Mouse (Mus musculus): ENCODE results near the gene Adora3. TPM values are rescaled to one million over a fixed set of nuclear protein-coding genes. Genes with fewer than 3 reads are reported as not detected.
"Not testable (repeated sequence)": the region's sequence is repeated elsewhere in the genome, so short reads cannot be mapped to it uniquely, and the experiment has no call there.

Adora3 gene
- polyA plus RNA-seq, 1 experiment, result 1.2 TPM

- H3K4me1 ChIP-seq (ENCODE audit: control insufficient read depth, insufficient read depth, low read length), result peaks cover 8% of the 10 kb centered on the region; the same call in 1 of the 2 replicates
- no peak overlapping the region for H3K4me3 ChIP-seq (replicated peaks; ENCODE audit: extremely low read depth, low read depth, low read length)
- WGBS, result 50% methylated on average over 11 of the region's 11 CpGs
- DNase-seq, result no peak
- TF ChIP-seq CTCF (IDR thresholded peaks at IDR 0.05; ENCODE audit: insufficient read depth, low read length) (no peak), POLR2A (IDR thresholded peaks at IDR 0.05; ENCODE audit: borderline replicate concordance, extremely low read depth, low read depth, low read length) (no peak)
Observed at GRCm38 (mm10) chr3:105910519-105911190, 40.0 kb downstream of the Adora3 start.

GRCm38 (mm10) chr3:105912097-105912880 lies 41.6 kb downstream of the Adora3 start:
- Histone ChIP-seq H3K4me1 (ENCODE audit: control insufficient read depth, insufficient read depth, low read length) (peaks cover 8% of the 10 kb centered on the region; the same call in 1 of the 2 replicates), H3K4me3 (replicated peaks; ENCODE audit: extremely low read depth, low read depth, low read length) (no peak overlapping the region)
- WGBS, result 46% methylated on average over 9 of the region's 9 CpGs
- TF ChIP-seq CTCF (IDR thresholded peaks at IDR 0.05; ENCODE audit: insufficient read depth, low read length) (no peak), POLR2A (IDR thresholded peaks at IDR 0.05; ENCODE audit: borderline replicate concordance, extremely low read depth, low read depth, low read length) (no peak)
- no peak for DNase-seq

GRCm38 (mm10) chr3:105913839-105914681 lies 43.4 kb downstream of the Adora3 start:
- H3K4me3 ChIP-seq (replicated peaks; ENCODE audit: extremely low read depth, low read depth, low read length), result no peak overlapping the region
- 29% methylated on average over 10 of the region's 10 CpGs for WGBS
- no peak for DNase-seq
- TF ChIP-seq CTCF (IDR thresholded peaks at IDR 0.05; ENCODE audit: insufficient read depth, low read length), result no peak
- no peak for TF ChIP-seq POLR2A (IDR thresholded peaks at IDR 0.05; ENCODE audit: borderline replicate concordance, extremely low read depth, low read depth, low read length)
- H3K4me1 ChIP-seq (ENCODE audit: control insufficient read depth, insufficient read depth, low read length), result peaks cover 8% of the 10 kb centered on the region; the same call in 1 of the 2 replicates

GRCm38 (mm10) chr3:105915281-105915680 lies 44.6 kb downstream of the Adora3 start:
- H3K4me3 ChIP-seq (replicated peaks; ENCODE audit: extremely low read depth, low read depth, low read length), result no peak overlapping the region
- peaks cover 6% of the 10 kb centered on the region; the same call in 1 of the 2 replicates for H3K4me1 ChIP-seq (ENCODE audit: control insufficient read depth, insufficient read depth, low read length)
- TF ChIP-seq POLR2A (IDR thresholded peaks at IDR 0.05; ENCODE audit: borderline replicate concordance, extremely low read depth, low read depth, low read length) (no peak), CTCF (IDR thresholded peaks at IDR 0.05; ENCODE audit: insufficient read depth, low read length) (no peak)
- DNase-seq, result no peak
- 21% methylated on average over 1 of the region's 1 CpGs for WGBS

- H3K4me1 ChIP-seq (ENCODE audit: control insufficient read depth, insufficient read depth, low read length); H3K4me3 ChIP-seq (replicated peaks; ENCODE audit: extremely low read depth, low read depth, low read length); DNase-seq: not testable (repeated sequence)
Observed at GRCm38 (mm10) chr3:105916455-105916854, 45.8 kb downstream of the Adora3 start.

GRCm38 (mm10) chr3:105917656-105918354 lies 47.1 kb downstream of the Adora3 start:
- Histone ChIP-seq H3K4me3 (replicated peaks; ENCODE audit: extremely low read depth, low read depth, low read length) (no peak overlapping the region), H3K4me1 (ENCODE audit: control insufficient read depth, insufficient read depth, low read length) (peaks cover 6% of the 10 kb centered on the region; the same call in 1 of the 2 replicates)
- TF ChIP-seq CTCF (IDR thresholded peaks at IDR 0.05; ENCODE audit: insufficient read depth, low read length) (no peak), POLR2A (IDR thresholded peaks at IDR 0.05; ENCODE audit: borderline replicate concordance, extremely low read depth, low read depth, low read length) (no peak)
- 53% methylated on average over 10 of the region's 10 CpGs for WGBS
- DNase-seq, result no peak

- DNase-seq, result no peak
- TF ChIP-seq CTCF (IDR thresholded peaks at IDR 0.05; ENCODE audit: insufficient read depth, low read length) (no peak), POLR2A (IDR thresholded peaks at IDR 0.05; ENCODE audit: borderline replicate concordance, extremely low read depth, low read depth, low read length) (no peak)
- 58% methylated on average over 3 of the region's 3 CpGs for WGBS
- Histone ChIP-seq H3K4me3 (replicated peaks; ENCODE audit: extremely low read depth, low read depth, low read length) (no peak overlapping the region), H3K4me1 (ENCODE audit: control insufficient read depth, insufficient read depth, low read length) (peaks cover 6% of the 10 kb centered on the region; the same call in 1 of the 2 replicates)
Observed at GRCm38 (mm10) chr3:105918355-105918745, 47.7 kb downstream of the Adora3 start.

GRCm38 (mm10) chr3:105920743-105921142 lies 50.1 kb downstream of the Adora3 start:
- not testable (repeated sequence) for H3K4me3 ChIP-seq (replicated peaks; ENCODE audit: extremely low read depth, low read depth, low read length); DNase-seq; H3K4me1 ChIP-seq (ENCODE audit: control insufficient read depth, insufficient read depth, low read length)

GRCm38 (mm10) chr3:105921959-105922358 lies 51.3 kb downstream of the Adora3 start:
- Histone ChIP-seq H3K4me3 (replicated peaks; ENCODE audit: extremely low read depth, low read depth, low read length) (no peak overlapping the region), H3K4me1 (ENCODE audit: control insufficient read depth, insufficient read depth, low read length) (no peaks in the 10 kb centered on the region; the same call in 1 of the 2 replicates)
- DNase-seq, result no peak
- TF ChIP-seq POLR2A (IDR thresholded peaks at IDR 0.05; ENCODE audit: borderline replicate concordance, extremely low read depth, low read depth, low read length) (no peak), CTCF (IDR thresholded peaks at IDR 0.05; ENCODE audit: insufficient read depth, low read length) (no peak)
- WGBS, result 65% methylated on average over 2 of the region's 2 CpGs
